Mouse (Mus musculus): ENCODE measurements around the gene Pqbp1.

The Pqbp1 gene

GRCm38 (mm10) chrX:7878495-7878894, 20.6 kb downstream of the Pqbp1 start:
- DNase-seq: peak in 1 of 2 experiments; percentile 44

GRCm38 (mm10) chrX:7878007-7878419, 21.1 kb downstream of the Pqbp1 start, which contains the start of gene Pim2:
Pim2 (plus strand) TSS chrX:7878262.
- peak; percentile 86 to 94 for DNase-seq

GRCm38 (mm10) chrX:7869826-7870225, 29.2 kb downstream of the Pqbp1 start:
- no peak for DNase-seq

- DNase-seq: no peak
Observed at GRCm38 (mm10) chrX:7868506-7868905, 30.6 kb downstream of the Pqbp1 start.

GRCm38 (mm10) chrX:7867141-7867540, 31.9 kb downstream of the Pqbp1 start:
- DNase-seq: no peak

- no peak for DNase-seq
Observed at GRCm38 (mm10) chrX:7865786-7866185, 33.3 kb downstream of the Pqbp1 start.

- no peak for DNase-seq
Observed at GRCm38 (mm10) chrX:7865343-7865742, 33.7 kb downstream of the Pqbp1 start.

GRCm38 (mm10) chrX:7864551-7864950, 34.5 kb downstream of the Pqbp1 start:
- DNase-seq: no peak

GRCm38 (mm10) chrX:7863181-7863580, 35.9 kb downstream of the Pqbp1 start:
- DNase-seq: no peak

GRCm38 (mm10) chrX:7859191-7859753, 39.8 kb downstream of the Pqbp1 start:
- no peak for DNase-seq

- peak; percentile 39 to 46 for DNase-seq
Observed at GRCm38 (mm10) chrX:7854578-7854977, 44.5 kb downstream of the Pqbp1 start.

- DNase-seq: no peak
Observed at GRCm38 (mm10) chrX:7847845-7848244, 51.2 kb downstream of the Pqbp1 start.

Data from kidney, postnatal 25 days (tissue).